In genomic region chr12:73585850-73586249, GRCm38 (mm10) we compare ENCODE assay signal across 8 mouse cellular contexts. TPM values are rescaled to one million over a fixed set of nuclear protein-coding genes. Genes with fewer than 3 reads are reported as not detected.
DNase-seq lines count a peak whose midpoint lies in the region; ATAC-seq and TF ChIP-seq lines count a peak whose summit lies in the region.

No protein-coding gene starts in this region.

- H3K4me1 ChIP-seq in heart, adult 2 months (ENCODE audit: control insufficient read depth, insufficient read depth, low read length), result peaks cover 7% of the 10 kb centered on the region
- peaks cover 2% of the 10 kb centered on the region for H3K4me1 ChIP-seq in bone marrow, adult 2 months (ENCODE audit: control insufficient read depth, insufficient read depth, low read length)
- peaks cover 15% of the 10 kb centered on the region for H3K4me1 ChIP-seq in hindbrain, embryonic 14.5 days (replicated peaks; ENCODE audit: control insufficient read depth, insufficient read depth, low read length)
- H3K4me1 ChIP-seq in midbrain, embryonic 11.5 days (ENCODE audit: control insufficient read depth, insufficient read depth, low read length), result peaks cover 8% of the 10 kb centered on the region; the same call in 1 of the 2 replicates

- peaks cover 2% of the 10 kb centered on the region; the same call in 1 of the 2 replicates for H3K79me2 ChIP-seq in heart, adult 2 months (replicated peaks; ENCODE audit: control insufficient read depth, insufficient read depth, low read length)

- 0 out of 2 replicates have a peak, but pooled peaks have one; percentile 22 for TF ChIP-seq EP300 in heart, adult 2 months (IDR thresholded peaks at IDR 0.05; ENCODE audit: insufficient read depth, low read depth, low read length)

- WGBS in heart, adult 2 months, result 4% methylated on average over 7 of the region's 7 CpGs
- 1% methylated on average over 7 of the region's 7 CpGs for WGBS in bone marrow, adult 2 months
- 1% methylated on average over 7 of the region's 7 CpGs for WGBS in hindbrain, embryonic 14.5 days
- WGBS in midbrain, embryonic 11.5 days, result 3% methylated on average over 7 of the region's 7 CpGs

- H3K27ac ChIP-seq in heart, adult 2 months, result peak overlapping the region; percentile 97
- H3K27ac ChIP-seq in bone marrow, adult 2 months (ENCODE audit: control insufficient read depth, insufficient read depth, low read depth, low read length, poor library complexity), result no peak overlapping the region
- no peak overlapping the region for H3K27ac ChIP-seq in hindbrain, embryonic 14.5 days
- H3K27ac ChIP-seq in midbrain, embryonic 11.5 days (ENCODE audit: low read depth, low read length), result no peak overlapping the region

- TF ChIP-seq POLR2A in heart, adult 2 months (IDR thresholded peaks at IDR 0.05; ENCODE audit: insufficient read depth, low read depth, low read length), result no peak
- TF ChIP-seq POLR2A in bone marrow, adult 2 months (IDR thresholded peaks at IDR 0.05; ENCODE audit: borderline replicate concordance, control insufficient read depth, low read depth, low read length), result no peak

- peak overlapping the region; percentile 87 for H3K4me3 ChIP-seq in heart, adult 2 months
- H3K4me3 ChIP-seq in bone marrow, adult 2 months (replicated peaks; ENCODE audit: control insufficient read depth, low read depth, low read length), result peak overlapping the region; percentile 76
- peak overlapping the region; percentile 82 for H3K4me3 ChIP-seq in hindbrain, embryonic 14.5 days (replicated peaks; ENCODE audit: low read length)
- peak overlapping the region; percentile 67 for H3K4me3 ChIP-seq in midbrain, embryonic 11.5 days (ENCODE audit: low read depth, low read length)

- peak overlapping the region; percentile 84 for H3K9ac ChIP-seq in heart, adult 2 months (ENCODE audit: low read depth, low read length)
- H3K9ac ChIP-seq in hindbrain, embryonic 14.5 days, result peak overlapping the region; percentile 78; the same call in 1 of the 2 replicates
- no peak overlapping the region for H3K9ac ChIP-seq in midbrain, embryonic 11.5 days (ENCODE audit: low read length)

- no peak for TF ChIP-seq CTCF in heart, adult 2 months (IDR thresholded peaks at IDR 0.05)
- no peak for TF ChIP-seq CTCF in bone marrow, adult 2 months (IDR thresholded peaks at IDR 0.05; ENCODE audit: control insufficient read depth, insufficient read depth, low read length)

- H3K9me3 ChIP-seq in hindbrain, embryonic 14.5 days (ENCODE audit: control insufficient read depth, low read length), result no peaks in the 10 kb centered on the region
- no peaks in the 10 kb centered on the region for H3K9me3 ChIP-seq in midbrain, embryonic 11.5 days (ENCODE audit: control insufficient read depth, low read length)

- H3K36me3 ChIP-seq in heart, adult 2 months (ENCODE audit: control insufficient read depth, insufficient read depth, low read length), result peaks cover 8% of the 10 kb centered on the region; the same call in 1 of the 2 replicates
- no peaks in the 10 kb centered on the region for H3K36me3 ChIP-seq in hindbrain, embryonic 14.5 days (replicated peaks; ENCODE audit: control insufficient read depth, insufficient read depth)
- H3K36me3 ChIP-seq in midbrain, embryonic 11.5 days (ENCODE audit: control insufficient read depth, insufficient read depth, low read length), result no peaks in the 10 kb centered on the region

- no peak for ATAC-seq in hindbrain, embryonic 14.5 days (ENCODE audit: low FRiP score)
- ATAC-seq in midbrain, embryonic 11.5 days (ENCODE audit: low FRiP score), result no peak
- ATAC-seq in erythroblast, adult 5-6 weeks (replicated peaks; ENCODE audit: low FRiP score, poor library complexity, severe bottlenecking), result no peak

- peaks cover 2% of the 10 kb centered on the region; the same call in 1 of the 2 replicates for H3K27me3 ChIP-seq in heart, adult 2 months (ENCODE audit: control insufficient read depth, insufficient read depth, low read length)
- H3K27me3 ChIP-seq in hindbrain, embryonic 14.5 days (ENCODE audit: control insufficient read depth, insufficient read depth, low read length), result peaks cover 33% of the 10 kb centered on the region
- peaks cover 27% of the 10 kb centered on the region for H3K27me3 ChIP-seq in midbrain, embryonic 11.5 days (ENCODE audit: control insufficient read depth, insufficient read depth, low read length)

- intact Hi-C loops in heart, adult 2 months (cut with DNase I), result loop anchor here (2.0 kb wide), 1 partner anchor 101 kb away; no protein-coding TSS in a partner anchor
- intact Hi-C loops in heart, postnatal 36 days (cut with DNase I), result loop anchor here (2.0 kb wide), 2 partner anchors 27 to 97 kb away; no protein-coding TSS in a partner anchor

- peak overlapping the region; percentile 92 for H3K4me2 ChIP-seq in hindbrain, embryonic 14.5 days (replicated peaks)
- peak overlapping the region; percentile 90 for H3K4me2 ChIP-seq in midbrain, embryonic 11.5 days

- no peak for DNase-seq in heart, adult 2 months
- DNase-seq in heart, postnatal 36 days, result no peak
- DNase-seq in hindbrain, embryonic 14.5 days (ENCODE audit: low spot score), result no peak
- no peak for DNase-seq in midbrain, embryonic 11.5 days (ENCODE audit: low spot score, missing footprints)
- DNase-seq in cerebellum, adult 8-10 months, result no peak
- DNase-seq in urinary bladder, postnatal 14 days (ENCODE audit: low spot score), result no peak

RNA-seq across cellular contexts. Expression of gene Prkch, which starts 1.3 kb away (rescaled TPM):
- 10 to 100 TPM; 16.6 to 17.5 TPM for total RNA-seq in heart, adult 2 months (2021)
- 9.7 and 13.3 TPM in 2 replicates for polyA plus RNA-seq in heart, adult 2 months (2012; rRNA removed)
- total RNA-seq in heart, postnatal 36 days (2021), result 10 to 100 TPM; 19.1 to 19.5 TPM
- polyA plus RNA-seq in bone marrow, adult 2 months (2011; ENCODE audit: insufficient read depth, insufficient read length, low replicate concordance, missing spikeins), result 1.9 and 7.8 TPM in 2 replicates
- polyA plus RNA-seq in hindbrain, embryonic 14.5 days (2014; fragmentation: Nextera tagmentation; extraction: Ambion mirVana), result 9.8 and 9.9 TPM in 2 replicates
- polyA plus RNA-seq in midbrain, embryonic 11.5 days (2014; fragmentation: Nextera tagmentation; extraction: Ambion mirVana), result 6.1 and 6.6 TPM in 2 replicates
- 2.5 and 2.7 TPM in 2 replicates for total RNA-seq in erythroblast, adult 5-6 weeks (2015; ENCODE audit: low replicate concordance)
- 2.1 and 2.4 TPM in 2 replicates for total RNA-seq in erythroblast, adult 5-6 weeks (2017; ENCODE audit: low replicate concordance)

RNA-seq across cellular contexts. Expression of gene Tmem30b, which starts 39.7 kb away (rescaled TPM):
- total RNA-seq in heart, adult 2 months (2021), result under 1 TPM; 0.18 TPM
- polyA plus RNA-seq in heart, adult 2 months (2012; rRNA removed), result 0.12 and 0.64 TPM in 2 replicates
- total RNA-seq in heart, postnatal 36 days (2021), result under 1 TPM; 0.08 to 0.14 TPM
- polyA plus RNA-seq in bone marrow, adult 2 months (2011; ENCODE audit: insufficient read depth, insufficient read length, low replicate concordance, missing spikeins), result 0.54 and 0.85 TPM in 2 replicates
- 0.15 and 0.26 TPM in 2 replicates for polyA plus RNA-seq in hindbrain, embryonic 14.5 days (2014; fragmentation: Nextera tagmentation; extraction: Ambion mirVana)
- 0.92 and 1.8 TPM in 2 replicates for polyA plus RNA-seq in midbrain, embryonic 11.5 days (2014; fragmentation: Nextera tagmentation; extraction: Ambion mirVana)
- total RNA-seq in erythroblast, adult 5-6 weeks (2015; ENCODE audit: low replicate concordance), result not detected in 2 replicates
- not detected in 2 replicates for total RNA-seq in erythroblast, adult 5-6 weeks (2017; ENCODE audit: low replicate concordance)
